Mouse (Mus musculus): ENCODE measurements around the gene Haghl.
A peak's percentile ranks its signal among the peaks of the same experiment; 100 is the strongest.

Gene Haghl

DNA sequence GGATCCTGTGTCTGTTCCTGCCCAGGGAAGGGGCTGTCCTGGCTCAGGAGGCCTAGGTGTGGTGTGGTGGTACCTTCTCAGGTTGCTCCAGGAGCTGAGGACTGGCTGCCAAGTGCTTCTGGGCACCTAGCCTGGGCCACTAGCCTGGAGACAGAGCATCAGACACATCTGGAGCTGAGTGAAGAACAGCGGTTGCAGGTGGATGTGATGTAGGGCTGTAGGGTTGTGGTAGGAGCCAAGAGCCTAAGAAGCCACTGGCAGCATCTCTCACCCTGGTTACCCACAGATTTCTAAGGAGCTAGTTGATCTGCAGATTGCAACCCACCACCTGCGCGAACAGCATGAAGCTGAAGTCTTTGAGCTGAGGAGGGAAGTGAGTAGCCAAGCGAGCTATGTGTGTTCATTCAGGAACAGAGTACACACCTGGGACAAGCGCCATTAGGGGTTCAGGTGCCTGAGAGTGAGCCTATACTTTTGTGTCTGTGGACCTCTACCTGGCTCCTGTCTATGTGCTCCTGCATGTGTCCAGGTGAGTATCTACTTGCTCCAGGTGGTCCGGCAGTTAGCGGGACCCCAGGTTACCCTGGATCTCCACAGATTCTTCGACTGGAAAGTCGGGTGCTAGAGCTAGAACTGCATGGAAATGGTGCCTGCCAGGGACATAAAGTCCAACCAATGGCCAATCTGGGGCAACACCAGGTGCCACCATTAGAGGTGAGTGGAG, 1.5 kb upstream of the Haghl start:
- DNase-seq (ENCODE audit: low spot score) = no peak

DNA sequence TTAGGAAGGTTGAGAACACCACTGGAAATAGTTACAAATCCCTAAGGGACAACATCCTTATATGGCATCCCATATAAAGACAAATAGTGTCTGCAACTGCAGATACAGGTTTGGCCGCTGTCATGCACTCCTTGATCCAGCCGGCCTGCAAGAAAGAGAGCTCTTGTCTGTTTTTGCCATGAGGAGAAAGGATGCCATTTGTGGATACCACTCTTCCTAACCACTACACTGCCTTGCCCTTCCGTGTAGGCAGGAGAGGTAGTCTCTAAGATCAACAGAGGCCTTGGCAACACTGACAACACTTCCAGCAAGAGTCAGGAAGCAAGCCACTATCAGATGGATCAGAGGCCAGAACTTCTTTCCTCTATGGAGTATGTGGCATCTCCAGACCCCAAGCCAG, 807 bp upstream of the Haghl start, which contains the start of gene Ccdc78:
Ccdc78 (plus strand) TSS at position 301 of the 400 bp plus-strand sequence.
- DNase-seq (ENCODE audit: low spot score) = no peak

DNA sequence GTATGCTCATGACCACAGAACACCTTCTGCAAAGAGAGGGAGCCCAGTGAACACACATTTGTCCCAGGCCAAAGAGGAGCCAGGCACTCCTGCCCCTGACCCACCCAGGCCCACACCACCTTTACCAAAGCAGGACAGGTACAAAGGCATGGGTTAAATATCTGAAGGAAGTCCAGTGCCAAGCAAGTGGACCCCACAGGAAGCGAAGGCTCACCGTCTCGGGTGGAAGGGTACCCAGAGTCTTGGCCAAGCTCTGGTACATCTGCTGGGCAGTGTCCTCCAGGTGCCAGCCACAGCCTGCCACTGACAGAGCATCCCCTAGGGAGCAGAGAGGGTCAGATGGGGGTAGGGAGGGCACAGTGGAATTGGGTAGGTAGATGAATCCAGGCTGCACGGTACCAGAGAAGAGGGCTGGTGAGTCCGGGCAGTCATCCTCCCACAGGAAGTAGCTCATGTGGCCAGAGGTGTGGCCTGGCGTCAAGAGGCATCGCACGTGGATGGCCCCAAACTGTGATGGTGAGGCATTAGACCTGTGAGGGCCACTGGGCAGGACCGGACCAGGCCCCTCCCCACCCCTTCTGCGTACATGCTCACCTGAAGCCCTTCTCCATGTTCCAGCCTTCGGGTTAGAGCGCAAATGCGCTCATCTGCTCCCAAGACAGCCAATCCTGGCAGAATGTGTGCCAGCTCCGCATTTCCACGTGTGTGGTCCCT, 1.5 kb downstream of the Haghl start:
- DNase-seq (ENCODE audit: low spot score) = no peak

DNA sequence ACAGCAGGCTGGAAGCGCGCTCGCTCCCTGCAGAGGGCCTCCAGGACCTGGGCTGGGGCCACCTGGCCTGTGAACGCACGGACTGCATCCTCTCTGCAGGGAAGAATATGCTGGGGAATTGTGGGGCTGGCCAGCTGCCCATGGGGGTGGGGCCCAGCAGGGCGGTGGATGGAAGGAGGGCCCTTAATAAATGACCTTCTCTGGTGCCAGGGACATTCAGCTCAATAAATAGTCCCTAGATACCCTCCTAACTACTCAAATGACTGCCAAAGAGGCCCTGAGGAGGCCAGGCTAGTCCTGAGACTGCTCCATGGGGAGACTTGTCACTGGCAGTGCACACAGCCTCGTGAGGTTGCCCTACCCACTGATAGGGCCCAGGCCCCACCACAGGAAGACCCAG, 2.4 kb downstream of the Haghl start:
- no peak for DNase-seq (ENCODE audit: low spot score)

DNA sequence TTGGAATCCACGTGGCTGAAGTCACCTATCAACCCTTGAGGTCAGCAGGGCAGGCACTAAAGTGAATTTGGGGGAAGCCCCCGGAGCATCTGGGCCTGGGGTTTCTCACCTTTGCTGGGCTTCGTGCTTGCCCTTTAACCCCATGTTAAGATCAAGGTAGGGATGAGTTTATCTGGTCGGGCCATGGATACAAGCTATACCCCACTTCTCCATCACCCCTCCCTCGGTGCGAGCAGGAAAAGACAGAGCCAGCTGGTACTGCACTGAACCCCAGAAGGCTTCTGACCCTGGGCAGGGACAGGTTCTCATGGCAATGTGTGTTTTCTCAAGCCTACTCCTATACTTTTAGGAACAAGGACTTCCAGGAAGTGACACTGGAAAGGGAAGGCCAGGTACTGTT, 4.1 kb downstream of the Haghl start:
- DNase-seq (ENCODE audit: low spot score) = no peak

DNA sequence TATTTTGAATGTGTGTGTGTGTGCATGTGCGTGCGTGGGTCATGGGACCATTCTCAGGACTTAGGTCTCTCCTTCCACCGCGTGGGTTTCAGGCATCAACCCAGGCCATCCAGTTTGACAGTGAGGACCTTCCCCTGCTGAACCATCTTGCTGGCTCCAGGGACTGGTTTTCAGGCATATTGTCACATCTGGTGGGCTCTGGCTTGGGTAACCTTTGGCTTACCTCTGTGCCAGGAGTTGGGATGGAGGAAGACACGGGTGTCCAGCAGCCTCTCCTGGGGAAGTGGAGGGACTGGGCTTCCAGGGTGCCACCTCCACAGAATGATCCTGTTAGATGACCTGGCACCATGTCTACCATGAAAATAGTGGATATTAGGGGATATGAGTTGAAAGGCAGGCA, 7.5 kb downstream of the Haghl start:
- DNase-seq (ENCODE audit: low spot score) = no peak

DNA sequence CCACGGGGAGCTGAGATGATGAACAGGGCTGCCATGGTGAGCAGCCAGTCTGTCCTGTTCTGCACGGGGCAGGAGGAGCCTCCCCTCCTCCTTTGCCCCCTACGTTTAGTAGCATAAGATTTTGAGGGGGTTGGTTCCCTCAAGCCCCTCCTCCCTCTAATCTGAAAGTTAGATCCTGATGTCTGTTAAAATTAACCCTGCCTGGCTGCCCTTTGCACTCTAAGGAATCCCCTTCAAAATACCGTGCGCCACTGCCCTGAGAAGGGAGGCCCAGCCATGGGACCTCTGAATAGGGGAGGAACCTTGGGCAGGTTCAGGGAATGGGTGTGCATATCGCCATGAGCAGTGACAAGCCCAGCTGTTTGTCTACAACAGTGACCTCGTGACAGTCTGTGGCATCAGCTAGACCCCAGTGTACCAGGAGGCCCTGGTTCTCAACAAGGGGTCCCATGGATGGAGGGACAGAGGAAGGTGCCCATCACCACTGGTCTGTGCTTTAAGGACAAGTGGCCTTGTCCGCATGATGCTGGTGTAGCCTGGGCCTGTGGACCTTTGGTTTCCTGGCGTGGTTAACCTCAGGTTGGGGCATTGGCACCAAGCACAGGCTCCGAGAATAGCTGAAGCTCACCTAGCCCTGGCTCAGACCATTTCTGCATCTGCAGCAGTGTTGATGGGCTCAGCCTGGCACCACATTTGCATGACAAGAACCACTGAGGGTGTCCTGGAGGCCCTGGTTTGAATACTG, 10.0 kb downstream of the Haghl start:
- DNase-seq (ENCODE audit: low spot score) = no peak

DNA sequence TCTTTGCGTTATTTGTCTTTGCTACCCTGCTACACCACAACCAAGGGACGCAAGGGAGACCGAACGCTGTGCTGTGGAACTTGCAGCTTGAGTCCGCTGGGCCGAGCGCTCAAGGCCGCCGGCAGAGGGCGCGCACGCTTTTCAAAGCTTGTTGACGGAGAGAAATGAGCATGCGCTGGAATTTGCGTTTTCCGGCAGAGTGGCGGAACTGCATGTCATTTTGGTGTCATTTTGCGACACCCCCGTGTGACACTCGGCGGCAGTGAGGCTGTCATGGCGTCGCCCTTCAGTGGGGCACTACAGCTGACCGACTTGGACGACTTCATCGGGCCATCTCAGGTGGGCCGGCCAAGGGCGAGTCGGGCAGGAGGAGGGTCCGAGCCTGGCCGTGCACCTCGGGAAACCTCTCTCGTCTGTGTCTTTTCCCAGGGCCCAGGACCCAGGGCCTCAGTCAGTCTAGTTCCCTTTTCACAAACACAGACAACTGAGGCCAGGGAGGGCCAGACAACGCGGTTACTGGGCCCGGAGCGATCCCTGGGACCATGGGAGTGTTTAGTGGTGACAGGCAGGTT, 11.8 kb downstream of the Haghl start, which contains the start of gene Narfl:
Narfl (plus strand) TSS at position 228 of the 572 bp plus-strand sequence.
- DNase-seq (ENCODE audit: low spot score) = peak; percentile 96

DNA sequence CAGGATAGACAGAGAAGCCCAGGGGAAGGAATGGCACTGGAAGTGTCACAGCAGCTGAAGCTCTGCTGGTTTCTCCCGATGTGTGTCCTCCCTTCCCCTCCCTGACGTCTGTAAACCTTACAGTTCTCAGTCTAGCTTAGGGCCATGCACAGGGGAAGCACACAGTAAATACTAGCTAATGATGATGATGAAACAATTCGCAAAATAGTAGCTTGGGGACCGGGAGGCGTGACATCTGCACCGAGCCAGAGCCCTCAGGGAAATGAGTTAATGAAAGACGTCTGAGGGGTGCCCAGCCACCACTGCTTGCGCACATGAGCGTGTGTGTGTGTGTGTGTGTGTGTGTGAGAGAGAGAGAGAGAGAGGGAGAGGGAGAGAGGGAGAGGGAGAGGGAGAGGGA, 16.1 kb downstream of the Haghl start:
- no peak for DNase-seq (ENCODE audit: low spot score)

- DNase-seq (ENCODE audit: low spot score) = no peak
Observed at GRCm38 (mm10) chr17:25765886-25766285, 19.6 kb downstream of the Haghl start.

- DNase-seq (ENCODE audit: low spot score) = no peak
Observed at GRCm38 (mm10) chr17:25762591-25762990, 22.9 kb downstream of the Haghl start.

DNA sequence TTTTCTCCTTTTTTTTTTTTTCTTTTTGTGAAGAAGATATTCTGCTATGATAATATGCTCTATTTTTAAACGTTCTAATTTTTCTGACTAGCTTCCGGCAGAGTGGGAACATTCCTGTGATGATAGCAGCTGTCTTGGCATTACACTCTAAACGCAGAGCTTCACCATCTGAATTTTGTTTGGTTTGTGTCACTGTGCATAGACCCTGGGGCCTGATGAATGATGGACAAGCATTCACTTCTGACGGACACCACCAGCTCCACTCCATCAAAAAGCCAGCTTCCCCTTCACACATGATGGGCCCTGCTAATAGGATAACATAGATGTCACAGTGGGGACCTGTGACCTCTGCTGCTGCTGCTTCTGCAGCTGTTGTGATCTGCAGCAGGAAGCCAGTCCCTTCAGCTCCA, 23.9 kb downstream of the Haghl start:
- no peak for DNase-seq (ENCODE audit: low spot score)

- no peak for DNase-seq (ENCODE audit: low spot score)
Observed at GRCm38 (mm10) chr17:25760148-25760547, 25.3 kb downstream of the Haghl start.

DNA sequence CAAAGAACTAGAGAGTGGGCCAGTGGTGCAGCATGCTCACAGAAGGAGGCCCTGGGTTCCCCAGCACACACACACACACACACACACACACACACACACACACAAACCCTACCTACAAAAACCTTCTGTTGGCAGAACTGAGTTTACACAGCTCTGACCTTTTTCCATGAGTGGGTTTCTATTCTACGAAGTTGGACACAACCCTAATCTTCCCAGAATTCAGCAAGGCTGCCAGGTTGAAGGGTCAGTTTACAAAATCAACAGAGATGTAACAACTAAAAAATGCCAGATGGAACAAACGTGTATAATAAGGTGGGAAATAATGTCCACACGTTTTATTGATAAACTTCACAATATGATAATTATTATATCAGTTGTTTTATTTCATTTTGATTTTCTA, 27.8 kb downstream of the Haghl start:
- DNase-seq (ENCODE audit: low spot score) = no peak

- peak; percentile 35 for DNase-seq (ENCODE audit: low spot score)
Observed at GRCm38 (mm10) chr17:25756378-25757242, 28.9 kb downstream of the Haghl start.

DNA sequence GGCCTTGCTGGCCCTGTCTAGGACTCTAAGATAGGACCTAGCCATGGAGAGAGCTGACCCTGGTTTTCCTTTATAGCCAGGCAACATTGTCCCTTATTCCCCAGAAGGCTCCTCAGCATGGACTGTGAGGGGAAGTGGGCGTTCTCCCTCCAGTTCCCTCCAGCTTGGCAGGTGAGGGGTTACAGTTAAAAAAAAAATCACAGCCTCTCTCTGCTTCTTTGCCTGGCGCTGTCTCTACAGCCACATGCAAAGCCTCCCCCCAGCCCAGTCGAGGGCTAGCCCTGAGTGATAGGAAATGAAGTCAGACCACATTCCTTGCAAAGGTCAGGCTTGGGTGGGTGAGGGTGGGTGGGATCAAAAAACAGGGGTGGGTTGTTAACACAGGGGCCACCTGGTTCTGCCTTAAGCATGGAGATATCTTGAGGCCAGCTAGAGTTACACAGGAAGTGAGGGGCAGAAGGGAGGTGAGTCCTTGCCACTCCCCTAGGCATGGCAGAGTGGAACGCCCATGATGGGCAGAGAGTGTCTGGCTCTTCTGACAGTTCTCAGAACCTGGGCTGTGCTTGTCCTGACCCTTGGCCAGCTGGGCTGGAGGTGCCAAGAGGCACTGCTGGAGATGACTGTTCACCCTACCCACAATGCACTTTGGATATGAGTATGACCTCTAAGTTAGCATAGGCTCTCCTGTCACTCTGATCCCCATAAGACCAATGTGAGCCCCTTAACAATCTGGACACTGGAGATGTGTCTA, 29.7 kb downstream of the Haghl start:
- no peak for DNase-seq (ENCODE audit: low spot score)

DNA sequence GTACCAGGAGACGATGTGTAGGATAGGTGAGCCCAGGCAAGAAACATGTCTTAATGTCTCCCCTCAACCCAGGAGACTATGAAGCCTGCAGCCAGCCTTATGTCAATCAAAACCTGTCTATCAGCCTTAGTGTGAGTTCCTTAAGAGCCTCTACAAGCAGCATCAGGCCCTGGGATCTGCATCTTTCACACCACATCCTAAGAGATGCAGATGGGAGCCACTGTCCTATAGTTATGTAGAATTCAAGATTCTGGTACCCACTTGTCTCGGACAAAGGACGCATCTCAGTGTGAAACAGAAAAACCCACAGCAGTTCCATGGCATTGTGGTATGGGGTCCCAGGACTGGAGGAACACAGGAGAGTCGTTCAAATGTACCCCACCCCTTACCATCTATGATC, 30.4 kb downstream of the Haghl start:
- no peak for DNase-seq (ENCODE audit: low spot score)

GRCm38 (mm10) chr17:25754241-25754640, 31.2 kb downstream of the Haghl start, which contains the start of gene Msln:
TSS of gene Msln (minus strand) at chr17:25754378.
- DNase-seq (ENCODE audit: low spot score) = no peak

GRCm38 (mm10) chr17:25751446-25751845, 34.0 kb downstream of the Haghl start:
- peak; percentile 21 for DNase-seq (ENCODE audit: low spot score)

DNA sequence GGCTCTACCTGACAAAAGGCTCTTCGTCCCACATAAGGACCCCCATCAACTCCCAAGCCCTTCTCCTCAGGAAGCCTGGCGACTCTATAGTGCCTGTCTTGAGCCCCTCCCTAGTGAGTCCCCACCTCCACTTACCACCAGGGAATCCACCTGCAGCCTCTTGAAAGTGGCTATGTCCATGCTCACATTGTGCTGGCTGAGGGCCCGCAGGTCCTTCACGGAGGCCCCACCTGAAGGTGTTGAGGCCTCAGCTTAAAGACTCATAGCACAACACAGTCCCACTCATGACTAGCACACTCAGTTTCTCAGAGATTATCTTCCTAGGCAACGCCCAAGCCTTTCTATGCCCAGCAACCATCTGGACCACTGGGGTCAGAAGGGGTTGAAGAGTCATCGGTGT, 36.2 kb downstream of the Haghl start:
- no peak for DNase-seq (ENCODE audit: low spot score)

DNA sequence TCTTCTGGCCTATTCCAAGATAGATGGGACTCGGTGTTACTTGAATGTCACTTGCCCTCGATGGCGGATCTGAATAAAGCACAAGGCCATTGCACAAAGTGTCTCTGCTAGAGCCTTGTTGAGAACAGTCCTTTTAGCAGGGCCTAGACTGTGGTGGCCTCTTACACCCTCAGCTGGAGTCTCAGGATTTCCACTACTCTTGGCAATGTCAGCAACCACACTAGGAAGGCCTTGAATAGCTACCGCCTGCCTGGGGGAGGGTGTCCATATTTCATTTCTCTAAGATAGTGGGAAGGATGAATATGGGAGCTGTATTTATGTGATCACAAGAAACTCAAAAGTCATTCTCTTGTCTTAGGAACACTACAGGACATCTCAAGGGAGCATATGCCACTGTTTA, 37.2 kb downstream of the Haghl start:
- DNase-seq (ENCODE audit: low spot score) = no peak

All from lung, postnatal 25 days (tissue).